Mouse (Mus musculus): Measurements from ENCODE around the gene St6galnac3. TPM values are rescaled to one million over a fixed set of nuclear protein-coding genes. Genes with fewer than 3 reads are reported as not detected.

The St6galnac3 gene
- total RNA-seq, 2 experiments from 2014 or later = 1.3 to 2.6 TPM

DNA sequence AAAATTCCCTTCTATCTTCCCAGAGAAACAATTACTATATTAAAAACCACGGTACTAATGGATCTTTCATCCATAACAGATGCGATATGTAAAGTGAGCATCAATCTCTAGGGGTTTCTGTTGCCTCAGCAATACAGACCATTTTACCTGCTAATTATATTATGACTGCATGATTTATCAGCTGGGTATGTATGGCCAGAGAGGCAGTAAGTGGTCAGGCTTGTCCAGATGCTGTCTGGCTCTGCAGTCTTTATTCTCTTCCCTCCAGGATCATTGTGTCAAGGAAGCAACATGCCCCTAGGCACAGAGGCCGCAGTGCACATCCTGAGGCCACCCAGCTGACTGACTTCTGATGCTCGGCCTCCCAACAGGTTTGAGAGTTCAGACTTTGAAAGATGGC is 222.5 kb downstream of the St6galnac3 start:
- Histone ChIP-seq H3K4me3 (no peak overlapping the region), H3K27ac (no peak overlapping the region)
- TF ChIP-seq CTCF (IDR thresholded peaks at IDR 0.05) = no peak
- intact Hi-C loops (cut with DNase I) = loop anchor here (5.0 kb wide), 1 partner anchor 720 kb away; no protein-coding TSS in a partner anchor
- no peak for DNase-seq

DNA sequence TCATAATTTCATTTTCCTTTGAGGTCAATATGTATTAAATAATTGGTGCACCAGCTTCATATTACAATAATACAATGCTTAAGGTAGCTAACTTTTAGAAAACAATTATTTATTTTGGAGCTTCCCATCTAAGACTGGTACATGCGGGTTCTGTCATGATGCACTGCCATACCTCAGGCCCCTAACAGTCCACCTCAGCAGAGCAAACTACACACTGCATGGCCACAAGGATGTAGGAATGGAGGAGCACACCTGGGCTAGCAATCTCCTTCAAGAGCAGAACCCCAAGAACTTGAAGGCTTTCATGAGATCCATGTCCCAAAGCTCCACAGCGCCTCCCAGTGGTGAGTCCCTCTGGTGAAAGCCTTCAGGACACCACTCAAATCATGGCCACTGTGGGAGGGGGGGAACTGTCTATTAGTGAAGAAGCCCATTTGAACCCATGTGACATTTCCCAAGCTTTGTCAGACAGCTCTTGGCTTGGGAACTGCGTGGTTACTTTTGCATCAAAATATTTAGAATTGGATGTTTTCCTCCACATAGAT is 223.6 kb downstream of the St6galnac3 start:
- Histone ChIP-seq H3K4me3 (no peak overlapping the region), H3K27ac (no peak overlapping the region)
- TF ChIP-seq CTCF (IDR thresholded peaks at IDR 0.05) = peak; percentile 73
- intact Hi-C loops (cut with DNase I) = loop anchor here (5.0 kb wide), 1 partner anchor 719 kb away; no protein-coding TSS in a partner anchor
- peak; percentile 61 for DNase-seq

DNA sequence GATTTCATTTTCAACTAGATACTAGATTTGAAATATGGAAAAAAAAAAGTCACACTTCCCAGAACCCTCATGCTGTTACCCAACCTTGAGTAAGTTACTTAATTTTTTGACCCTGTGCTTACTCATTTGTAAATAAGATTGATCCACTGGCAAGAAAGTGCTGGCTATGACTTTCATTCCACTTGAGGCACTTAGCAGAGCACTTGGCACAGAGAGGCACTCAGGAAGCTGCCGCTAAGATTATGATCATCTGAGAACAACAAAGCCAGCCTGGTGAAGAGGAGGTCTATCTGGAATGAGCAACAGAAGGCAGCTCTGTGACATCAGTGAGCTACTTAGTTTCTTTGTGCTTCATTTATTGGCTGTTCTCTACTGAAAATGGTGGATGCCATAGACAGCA is 232.0 kb downstream of the St6galnac3 start:
- H3K4me3 ChIP-seq = no peak overlapping the region
- intact Hi-C loops (cut with DNase I) = no loop called here
- no peak for TF ChIP-seq CTCF (IDR thresholded peaks at IDR 0.05)
- DNase-seq = no peak
- no peak overlapping the region for H3K27ac ChIP-seq

DNA sequence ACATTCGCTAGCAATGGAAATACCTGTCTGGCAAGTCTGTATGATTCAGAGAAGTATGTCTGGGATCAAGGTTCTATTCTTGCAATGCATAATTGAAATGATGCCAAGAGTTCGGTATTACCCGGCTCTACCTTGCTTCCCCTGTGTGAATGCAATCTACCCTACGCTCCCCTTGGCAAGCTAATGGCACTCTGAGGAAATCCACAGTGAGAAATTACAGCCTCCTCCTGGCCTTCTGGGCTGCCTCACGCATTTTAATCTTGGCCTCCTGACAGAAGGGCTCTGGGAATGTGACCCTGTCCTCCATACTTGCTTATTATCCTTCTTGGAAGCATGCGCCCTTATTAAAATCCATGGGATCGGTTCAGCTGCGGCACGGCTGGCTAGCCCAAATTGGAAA is 235.3 kb downstream of the St6galnac3 start:
- Histone ChIP-seq H3K27ac (no peak overlapping the region), H3K4me3 (no peak overlapping the region)
- intact Hi-C loops (cut with DNase I) = no loop called here
- no peak for TF ChIP-seq CTCF (IDR thresholded peaks at IDR 0.05)
- no peak for DNase-seq

DNA sequence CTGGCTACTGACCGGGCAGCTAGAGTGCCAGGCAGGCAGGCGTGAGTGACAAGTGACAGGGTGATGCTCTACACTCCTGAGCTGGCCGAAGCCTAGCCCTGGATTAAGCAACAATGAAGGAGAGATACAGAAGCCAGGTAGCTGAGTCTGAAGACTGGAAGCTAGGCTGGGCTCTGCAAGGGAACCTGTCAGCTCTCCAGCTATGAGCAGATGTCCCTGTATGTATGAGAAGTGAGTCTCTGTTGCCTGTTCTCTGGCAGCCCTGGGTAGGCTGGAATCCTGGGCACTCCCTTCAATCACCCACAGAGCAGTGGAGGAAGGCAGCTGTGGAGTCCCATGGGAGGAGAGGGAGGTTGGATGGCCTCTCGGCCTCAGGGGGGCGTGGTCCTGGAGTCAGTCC is 236.0 kb downstream of the St6galnac3 start:
- no peak for TF ChIP-seq CTCF (IDR thresholded peaks at IDR 0.05)

DNA sequence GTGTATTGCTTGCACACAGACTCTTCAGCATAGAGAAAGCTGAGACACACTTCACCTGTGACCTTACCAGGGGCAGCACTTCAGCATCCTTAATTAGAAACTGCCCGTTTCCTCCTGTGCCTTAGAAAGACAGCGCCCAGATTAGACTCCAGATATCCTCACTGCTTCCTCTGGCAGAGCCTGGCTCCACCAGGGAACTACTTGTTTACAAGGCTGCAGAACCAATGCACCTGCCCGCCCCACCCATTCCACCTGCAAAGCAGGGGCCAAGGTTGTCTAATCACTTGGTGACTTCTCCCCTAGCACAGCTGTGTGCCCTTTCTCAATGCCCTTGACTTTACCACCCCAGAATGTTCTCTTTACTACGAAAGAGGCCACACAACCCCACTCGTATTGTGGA is 239.8 kb downstream of the St6galnac3 start:
- intact Hi-C loops (cut with DNase I) = no loop called here
- no peak overlapping the region for H3K27ac ChIP-seq
- H3K4me3 ChIP-seq = no peak overlapping the region
- no peak for TF ChIP-seq CTCF (IDR thresholded peaks at IDR 0.05)
- DNase-seq = no peak

More for the DNA sequence above, 236.0 kb downstream of the St6galnac3 start:
- intact Hi-C loops (cut with DNase I) = no loop called here
- no peak for DNase-seq
- H3K4me3 ChIP-seq = no peak overlapping the region
- H3K27ac ChIP-seq = no peak overlapping the region

DNA sequence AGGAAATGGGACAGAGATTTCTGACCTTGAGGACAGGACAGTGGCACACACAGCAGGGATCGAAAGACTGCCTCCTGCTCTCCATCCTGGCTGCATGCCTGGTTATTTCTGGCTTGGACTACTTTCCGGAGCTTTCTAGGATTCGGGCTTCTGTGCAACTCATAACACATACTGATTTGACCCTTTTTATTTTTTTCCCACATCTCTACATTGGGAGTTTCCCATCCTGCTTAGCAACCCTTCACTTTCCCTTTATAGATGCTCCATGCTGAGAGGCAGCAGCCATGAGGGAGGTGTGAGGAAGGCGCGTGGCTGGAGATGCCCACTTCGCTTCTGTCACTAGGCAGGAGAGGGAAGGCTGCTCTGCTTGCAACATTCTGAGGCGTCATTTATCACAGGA is 240.3 kb downstream of the St6galnac3 start:
- Histone ChIP-seq H3K27ac (no peak overlapping the region), H3K4me3 (no peak overlapping the region)
- no peak for TF ChIP-seq CTCF (IDR thresholded peaks at IDR 0.05)
- no peak for DNase-seq
- intact Hi-C loops (cut with DNase I) = no loop called here

DNA sequence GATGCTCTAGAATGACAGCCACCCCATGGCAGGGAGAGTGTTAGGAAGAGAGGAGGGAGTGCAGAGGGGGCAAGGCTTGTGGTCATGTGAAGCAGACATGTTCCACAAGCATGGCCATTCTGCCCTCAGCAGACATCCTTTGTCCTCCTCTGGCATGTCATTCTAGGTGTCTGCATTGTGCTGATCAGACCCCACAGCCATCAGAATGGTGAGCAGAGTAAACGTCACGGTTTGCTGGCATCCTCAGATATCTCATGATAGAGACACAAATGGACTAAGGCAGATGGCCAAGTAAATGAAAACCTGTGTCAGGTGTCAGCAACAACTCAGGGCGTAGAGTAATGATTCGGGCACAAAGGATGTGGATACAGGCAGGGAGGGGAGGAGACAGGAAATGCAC is 241.3 kb downstream of the St6galnac3 start:
- DNase-seq = no peak
- H3K4me3 ChIP-seq = no peak overlapping the region
- H3K27ac ChIP-seq = no peak overlapping the region
- intact Hi-C loops (cut with DNase I) = no loop called here
- no peak for TF ChIP-seq CTCF (IDR thresholded peaks at IDR 0.05)

DNA sequence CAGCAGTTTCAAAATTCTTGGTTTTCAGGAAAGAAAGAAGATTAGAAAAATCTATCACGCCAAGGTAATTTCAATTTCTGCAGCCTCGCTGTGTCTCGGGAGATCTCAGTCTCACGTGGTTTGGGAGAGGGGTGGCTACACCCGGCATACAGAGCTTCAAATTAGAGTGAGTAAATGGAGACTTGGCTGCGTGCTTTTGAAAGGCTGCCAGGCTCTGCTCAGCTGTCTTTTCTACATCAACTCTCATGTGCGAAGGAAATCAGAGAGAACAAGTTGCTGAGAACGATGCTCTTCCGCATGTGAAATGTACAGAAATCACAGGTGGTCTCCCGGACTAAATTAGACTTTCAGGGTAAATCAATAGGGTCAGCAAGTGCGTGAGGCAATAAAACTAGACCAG is 242.9 kb downstream of the St6galnac3 start:
- no peak for TF ChIP-seq CTCF (IDR thresholded peaks at IDR 0.05)
- no peak overlapping the region for H3K27ac ChIP-seq
- no peak for DNase-seq
- H3K4me3 ChIP-seq = no peak overlapping the region
- intact Hi-C loops (cut with DNase I) = no loop called here

DNA sequence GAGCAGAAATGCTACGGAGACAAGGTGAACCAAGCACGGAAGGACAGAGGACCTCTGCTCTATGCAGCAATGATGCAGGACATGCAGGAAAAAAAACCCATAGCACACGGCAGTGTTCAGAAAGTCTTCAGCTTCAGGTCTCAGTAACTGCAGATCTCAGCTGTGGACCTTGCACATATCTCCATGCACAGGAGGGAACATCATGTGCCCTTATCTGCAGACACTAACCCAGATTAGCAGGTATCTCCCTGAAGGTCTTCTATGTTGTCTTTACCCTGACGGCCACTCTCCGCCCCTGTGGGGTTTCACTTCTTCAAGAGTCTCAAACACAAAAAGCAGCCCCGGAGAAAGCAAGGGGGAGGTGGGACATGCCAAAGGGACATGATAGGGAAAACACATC is 244.0 kb downstream of the St6galnac3 start:
- TF ChIP-seq CTCF (IDR thresholded peaks at IDR 0.05) = no peak
- Histone ChIP-seq H3K27ac (no peak overlapping the region), H3K4me3 (no peak overlapping the region)
- no peak for DNase-seq
- intact Hi-C loops (cut with DNase I) = no loop called here

DNA sequence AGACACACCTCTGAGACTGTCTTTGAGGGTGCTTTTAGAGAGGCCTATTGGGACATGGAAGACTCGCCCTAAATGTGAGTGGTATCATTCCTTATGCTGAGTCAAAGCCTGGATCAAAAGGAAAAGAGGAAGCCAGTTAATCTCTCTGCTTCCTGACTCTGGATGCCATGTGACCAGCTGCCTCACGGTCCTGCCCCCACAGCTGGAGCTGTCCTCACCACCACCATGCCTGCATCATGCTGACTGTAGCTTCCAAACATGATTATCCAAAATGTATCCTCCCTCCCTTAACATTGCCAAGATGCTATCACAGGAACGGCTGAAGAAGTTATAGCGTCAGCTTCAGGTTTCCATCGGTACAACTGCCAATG is 244.4 kb downstream of the St6galnac3 start:
- DNase-seq = no peak
- H3K4me3 ChIP-seq = no peak overlapping the region
- TF ChIP-seq CTCF (IDR thresholded peaks at IDR 0.05) = no peak
- intact Hi-C loops (cut with DNase I) = no loop called here
- H3K27ac ChIP-seq = no peak overlapping the region

DNA sequence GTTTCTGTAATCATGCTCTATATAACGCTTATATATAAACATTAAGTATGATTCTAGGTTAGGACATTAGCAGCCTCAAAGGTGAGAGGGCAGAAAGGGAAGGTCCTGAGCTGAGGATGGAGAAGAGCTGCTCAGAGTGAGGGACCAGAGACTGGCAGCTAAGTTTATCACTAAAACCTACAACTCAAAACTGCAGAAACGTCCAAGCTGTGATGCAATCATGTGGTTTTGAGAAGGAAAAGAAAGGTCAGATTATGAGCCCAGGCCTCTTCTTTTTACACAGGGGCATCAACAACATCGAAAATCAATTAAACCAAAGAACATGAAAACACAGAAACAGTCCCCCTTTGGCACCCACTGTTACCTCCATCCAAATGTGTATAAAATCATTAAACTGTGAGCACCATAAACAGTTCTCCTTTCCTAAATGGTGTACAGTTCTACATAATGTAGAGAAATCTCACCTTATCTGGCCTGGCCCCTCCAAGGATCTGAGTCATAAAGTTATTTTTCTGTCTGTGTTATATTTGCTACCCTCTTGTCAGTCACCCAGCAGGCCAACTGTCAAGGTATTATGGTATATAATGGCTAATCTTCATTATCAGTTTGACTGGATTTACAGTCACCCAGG is 244.9 kb downstream of the St6galnac3 start:
- no peak overlapping the region for H3K4me3 ChIP-seq
- no peak overlapping the region for H3K27ac ChIP-seq
- no peak for DNase-seq
- no peak for TF ChIP-seq CTCF (IDR thresholded peaks at IDR 0.05)
- intact Hi-C loops (cut with DNase I) = no loop called here

DNA sequence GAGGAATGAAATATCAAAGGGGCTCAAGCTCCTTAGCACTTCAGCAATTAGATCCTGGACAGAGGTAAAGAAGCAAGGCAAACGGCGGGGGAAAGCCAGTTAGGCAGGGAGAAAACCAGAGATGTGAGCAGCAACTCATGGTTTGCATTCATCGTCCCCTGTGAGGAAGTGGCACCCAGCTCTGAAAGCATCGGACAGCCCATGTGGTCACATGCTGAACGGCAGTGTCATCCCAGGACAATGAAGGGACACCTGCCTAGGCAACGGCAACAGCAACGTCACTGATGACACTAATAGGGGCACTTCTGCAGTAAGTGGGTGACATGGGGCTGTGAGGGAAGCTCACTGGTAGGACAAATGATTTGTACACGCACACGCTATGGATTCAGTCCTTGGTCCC is 249.1 kb downstream of the St6galnac3 start:
- no peak for DNase-seq
- Histone ChIP-seq H3K27ac (no peak overlapping the region), H3K4me3 (no peak overlapping the region)
- intact Hi-C loops (cut with DNase I) = no loop called here
- TF ChIP-seq CTCF (IDR thresholded peaks at IDR 0.05) = no peak

DNA sequence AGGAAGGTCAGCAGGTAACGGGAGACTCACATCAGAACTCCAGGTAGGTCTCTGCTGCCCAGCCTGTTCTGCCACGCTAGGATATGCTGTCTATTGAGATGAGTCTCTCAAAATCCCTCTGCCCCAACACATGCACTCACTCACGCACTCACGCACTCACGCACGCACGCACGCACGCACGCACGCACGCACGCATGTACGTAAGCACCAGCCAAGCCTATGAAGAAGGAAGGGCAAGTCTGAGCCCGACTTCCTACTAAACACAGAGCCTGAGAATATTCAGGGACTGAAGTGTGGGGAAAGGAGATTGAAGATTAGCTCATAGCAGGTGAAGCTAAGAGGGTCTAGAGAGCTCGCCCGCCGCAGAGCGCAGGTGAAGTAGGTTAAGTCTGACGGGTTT is 249.5 kb downstream of the St6galnac3 start:
- H3K27ac ChIP-seq = no peak overlapping the region
- H3K4me3 ChIP-seq = no peak overlapping the region
- intact Hi-C loops (cut with DNase I) = no loop called here
- no peak for DNase-seq
- TF ChIP-seq CTCF (IDR thresholded peaks at IDR 0.05) = no peak

Measured in gastrocnemius, adult 2 months (tissue).